Mouse (Mus musculus) monocyte, adult 5-6 weeks (primary cell): Measurements from ENCODE around the gene Olfr843. TPM values are rescaled to one million over a fixed set of nuclear protein-coding genes. Genes with fewer than 3 reads are reported as not detected.

Experiments
- ATAC-seq: fragments of 153-309, 156-312 bp; replicated peaks from 2 replicates; pipeline ENCODE4 v1.8.0; 2017; ENCODE audit warnings: mild to moderate bottlenecking; ENCODE audit not compliant: low TSS enrichment, insufficient number of reproducible peaks, severe bottlenecking, poor library complexity, low FRiP score
- total RNA-seq: library from RNA; stranded (forward); fragments of 200-1000, 200-491, 200-594 nt; gene quantifications from 3 replicates; pipeline ENCODE4 v1.2.3, GENCODE M21; 2017

The Olfr843 gene
- not detected in 3 replicates for total RNA-seq

GRCm38 (mm10) chr9:19251887-19252286, at the start of gene Olfr843:
Gene Olfr843, minus strand, starts transcription at chr9:19251987.
- ATAC-seq = no peak

Other genes with a start within 250 kb of the Olfr843 start
- not detected in 3 replicates for gene Olfr835, start 219.3 kb downstream of the Olfr843 start, total RNA-seq
- gene Olfr836, start 131.6 kb downstream of the Olfr843 start, total RNA-seq = not detected in 3 replicates
- gene Olfr837, start 115.7 kb downstream of the Olfr843 start, total RNA-seq = not detected in 3 replicates
- gene Olfr839-ps1, start 74.7 kb downstream of the Olfr843 start, total RNA-seq = not detected in 3 replicates
- not detected in 3 replicates for gene Olfr844, start 64.4 kb upstream of the Olfr843 start, total RNA-seq
- gene Olfr845, start 84.5 kb upstream of the Olfr843 start, total RNA-seq = not detected in 3 replicates
- gene Olfr846, start 112.0 kb upstream of the Olfr843 start, total RNA-seq = not detected in 3 replicates
- not detected in 3 replicates for gene Olfr847, start 126.7 kb upstream of the Olfr843 start, total RNA-seq
- not detected in 3 replicates for gene Olfr849, start 188.3 kb upstream of the Olfr843 start, total RNA-seq
- gene Olfr850, start 226.3 kb upstream of the Olfr843 start, total RNA-seq = not detected in 3 replicates
- gene Olfr851, start 241.3 kb upstream of the Olfr843 start, total RNA-seq = not detected in 3 replicates